Mouse (Mus musculus): ENCODE data around the gene Cad. TPM values are rescaled to one million over a fixed set of nuclear protein-coding genes. Genes with fewer than 3 reads are reported as not detected.
"Not testable (repeated sequence)": the region's sequence is repeated elsewhere in the genome, so short reads cannot be mapped to it uniquely, and the experiment has no call there.

The Cad gene
- 6.8 and 19.9 TPM in 2 replicates for polyA plus RNA-seq (2012; ENCODE audit: insufficient read depth, insufficient read length, missing spikeins)

DNA sequence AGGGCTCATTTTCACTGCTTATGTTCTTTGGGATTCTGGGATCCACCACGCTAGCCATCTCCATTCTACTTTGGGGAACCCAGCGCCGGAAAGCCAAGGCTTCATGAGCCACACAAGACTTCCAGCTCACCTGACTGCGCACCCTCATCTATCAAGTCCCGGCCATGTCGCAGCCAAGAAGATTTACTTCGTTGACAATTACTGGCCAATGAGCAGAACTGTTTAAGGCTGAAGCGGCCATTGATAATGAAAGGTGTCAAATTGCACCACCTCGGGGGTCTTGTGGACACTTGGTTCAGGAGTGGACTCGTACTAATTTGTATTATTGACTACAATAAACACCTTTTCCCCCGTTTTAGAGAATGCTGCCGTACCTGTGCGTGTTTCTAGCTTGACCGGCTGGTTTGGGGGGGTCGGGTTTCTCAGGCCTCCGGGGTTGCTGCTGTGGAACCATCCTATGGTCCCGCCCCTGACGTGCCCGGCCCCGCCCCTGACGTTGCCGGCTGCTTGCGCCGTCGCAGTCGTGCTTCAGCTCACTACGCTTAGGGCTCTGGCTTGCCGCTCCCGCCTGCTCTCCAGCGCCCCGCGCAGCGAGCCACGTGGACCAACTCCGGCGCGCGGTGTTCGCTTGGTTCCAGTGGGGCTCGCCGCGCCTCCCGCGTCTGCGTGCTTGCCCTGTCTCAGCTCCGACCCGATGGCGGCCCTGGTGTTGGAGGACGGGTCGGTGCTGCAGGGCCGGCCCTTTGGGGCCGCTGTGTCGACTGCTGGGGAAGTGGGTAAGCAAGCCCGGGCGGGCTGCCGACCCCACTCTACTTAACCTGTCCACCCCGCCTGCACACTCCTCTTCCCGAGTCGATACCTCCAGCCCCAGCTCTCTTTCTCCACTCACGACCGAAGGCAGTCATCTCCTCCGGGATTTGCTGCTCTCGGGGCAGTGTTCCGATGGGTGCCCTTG is at the start of gene Cad:
Cad (plus strand) TSS at position 520 of the 955 bp plus-strand sequence.
- H3K4me1 ChIP-seq (ENCODE audit: control insufficient read depth, insufficient read depth, insufficient read length, low read length): 0 out of 2 replicates have a peak, but pooled peaks cover 3% of the 10 kb centered on the region
- H3K4me3 ChIP-seq (ENCODE audit: insufficient read depth, low read depth, low read length): peak within 1 kb of the TSS; percentile 74
- no peak within 1 kb of the TSS for H3K27ac ChIP-seq (replicated peaks; ENCODE audit: low read depth, low read length)

GRCm38 (mm10) chr5:31012737-31013136 is 41.8 kb upstream of the Cad start:
- no peak overlapping the region for H3K27ac ChIP-seq (replicated peaks; ENCODE audit: low read depth, low read length)
- H3K4me1 ChIP-seq (ENCODE audit: control insufficient read depth, insufficient read depth, insufficient read length, low read length): no peaks in the 10 kb centered on the region
- no peak overlapping the region for H3K4me3 ChIP-seq (ENCODE audit: insufficient read depth, low read depth, low read length)

DNA sequence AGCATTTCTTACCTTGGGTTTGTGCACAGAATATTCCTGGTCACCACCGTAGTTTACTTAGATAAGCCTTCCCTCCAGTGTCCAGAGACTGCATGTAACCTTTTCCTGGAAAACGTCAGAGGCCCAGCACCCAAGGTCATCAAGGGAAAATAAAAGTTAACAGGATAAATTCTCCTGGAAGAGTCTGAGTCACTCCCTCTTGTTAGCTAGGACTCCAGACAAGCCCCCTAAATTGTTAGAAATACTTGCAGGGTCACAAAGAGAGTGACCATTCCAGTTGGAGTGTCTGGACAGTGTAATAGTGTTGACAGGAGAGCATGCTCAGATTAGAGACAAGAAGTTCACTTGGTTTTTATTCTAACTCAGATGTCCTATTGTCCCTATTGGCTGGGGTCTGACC is 38.7 kb upstream of the Cad start:
- Histone ChIP-seq H3K4me3 (ENCODE audit: insufficient read depth, low read depth, low read length) (no peak overlapping the region), H3K27ac (replicated peaks; ENCODE audit: low read depth, low read length) (no peak overlapping the region)

DNA sequence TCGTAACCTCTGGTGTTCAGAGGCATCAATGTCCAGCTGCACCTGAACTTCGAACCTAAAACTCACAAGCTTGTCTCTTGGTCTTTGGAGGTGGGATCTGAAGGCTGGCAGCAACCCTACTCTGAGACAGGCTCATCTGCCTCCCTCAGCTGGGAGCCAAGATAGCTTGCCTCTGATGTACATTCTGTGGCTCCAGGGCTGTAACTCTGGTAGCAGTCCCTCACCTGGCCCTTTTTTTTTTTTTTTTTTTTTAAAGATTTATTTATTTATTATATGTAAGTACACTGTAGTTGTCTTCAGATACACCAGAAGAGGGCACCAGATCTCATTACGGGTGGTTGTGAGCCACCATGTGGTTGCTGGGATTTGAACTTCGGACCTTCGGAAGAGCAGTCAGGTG is 32.8 kb upstream of the Cad start:
- H3K4me1 ChIP-seq (ENCODE audit: control insufficient read depth, insufficient read depth, insufficient read length, low read length); H3K27ac ChIP-seq (replicated peaks; ENCODE audit: low read depth, low read length); H3K4me3 ChIP-seq (ENCODE audit: insufficient read depth, low read depth, low read length): not testable (repeated sequence)

More for the DNA sequence above, 38.7 kb upstream of the Cad start:
- no peaks in the 10 kb centered on the region for H3K4me1 ChIP-seq (ENCODE audit: control insufficient read depth, insufficient read depth, insufficient read length, low read length)

- H3K4me3 ChIP-seq (ENCODE audit: insufficient read depth, low read depth, low read length): no peak overlapping the region
- H3K4me1 ChIP-seq (ENCODE audit: control insufficient read depth, insufficient read depth, insufficient read length, low read length): no peaks in the 10 kb centered on the region
- H3K27ac ChIP-seq (replicated peaks; ENCODE audit: low read depth, low read length): no peak overlapping the region
Measured at GRCm38 (mm10) chr5:31022690-31023089, 31.9 kb upstream of the Cad start.

- H3K4me1 ChIP-seq (ENCODE audit: control insufficient read depth, insufficient read depth, insufficient read length, low read length): no peaks in the 10 kb centered on the region
- H3K4me3 ChIP-seq (ENCODE audit: insufficient read depth, low read depth, low read length): no peak overlapping the region
- H3K27ac ChIP-seq (replicated peaks; ENCODE audit: low read depth, low read length): no peak overlapping the region
Measured at GRCm38 (mm10) chr5:31023254-31023653, 31.3 kb upstream of the Cad start.

- Histone ChIP-seq H3K4me1 (ENCODE audit: control insufficient read depth, insufficient read depth, insufficient read length, low read length) (no peaks in the 10 kb centered on the region), H3K4me3 (ENCODE audit: insufficient read depth, low read depth, low read length) (no peak overlapping the region), H3K27ac (replicated peaks; ENCODE audit: low read depth, low read length) (no peak overlapping the region)
Measured at GRCm38 (mm10) chr5:31024641-31025040, 29.9 kb upstream of the Cad start.

DNA sequence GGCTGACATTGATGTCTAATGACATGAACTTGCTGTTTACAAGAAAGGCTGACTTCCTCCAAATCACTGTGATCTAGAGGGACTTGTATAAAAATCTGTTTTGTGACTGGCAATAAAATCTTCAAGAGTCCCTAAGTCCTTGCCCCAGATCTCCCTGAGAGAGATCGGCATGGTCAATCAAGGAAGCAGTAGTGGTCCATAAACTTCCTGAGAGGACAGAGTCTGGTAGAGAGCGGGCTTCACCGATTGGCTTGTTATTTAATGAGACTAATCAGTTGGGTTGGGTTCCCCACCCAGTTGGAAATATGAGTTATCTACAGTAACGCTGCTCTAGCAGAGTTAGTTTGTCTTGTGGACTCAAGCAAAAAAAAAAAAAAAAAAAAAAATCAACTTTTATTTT is 23.7 kb upstream of the Cad start:
- Histone ChIP-seq H3K27ac (replicated peaks; ENCODE audit: low read depth, low read length) (no peak overlapping the region), H3K4me3 (ENCODE audit: insufficient read depth, low read depth, low read length) (no peak overlapping the region), H3K4me1 (ENCODE audit: control insufficient read depth, insufficient read depth, insufficient read length, low read length) (no peaks in the 10 kb centered on the region)

GRCm38 (mm10) chr5:31031508-31031907 is 23.1 kb upstream of the Cad start:
- H3K27ac ChIP-seq (replicated peaks; ENCODE audit: low read depth, low read length): no peak overlapping the region
- no peak overlapping the region for H3K4me3 ChIP-seq (ENCODE audit: insufficient read depth, low read depth, low read length)
- no peaks in the 10 kb centered on the region for H3K4me1 ChIP-seq (ENCODE audit: control insufficient read depth, insufficient read depth, insufficient read length, low read length)

DNA sequence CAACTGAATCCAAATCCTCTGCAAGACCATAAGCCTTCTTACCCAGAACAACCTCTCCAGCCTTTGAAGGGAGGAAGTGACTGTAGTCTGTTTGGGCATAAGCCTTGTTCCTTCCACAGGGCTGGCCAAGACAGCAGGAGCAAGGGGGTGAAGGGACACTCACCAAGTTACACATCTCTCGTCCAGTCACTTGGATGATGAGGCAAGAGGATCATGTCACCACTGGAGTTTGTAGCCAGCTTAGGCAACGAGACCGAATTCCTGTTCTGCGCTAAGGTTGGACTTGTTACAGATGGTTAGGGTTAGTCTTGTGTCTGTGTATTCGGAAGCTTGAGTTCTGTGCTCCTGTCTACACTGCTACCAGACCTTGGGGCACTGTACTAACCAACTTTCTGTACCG is 19.9 kb upstream of the Cad start:
- Histone ChIP-seq H3K4me3 (ENCODE audit: insufficient read depth, low read depth, low read length) (no peak overlapping the region), H3K4me1 (ENCODE audit: control insufficient read depth, insufficient read depth, insufficient read length, low read length) (no peaks in the 10 kb centered on the region), H3K27ac (replicated peaks; ENCODE audit: low read depth, low read length) (no peak overlapping the region)

- not testable (repeated sequence) for H3K27ac ChIP-seq (replicated peaks; ENCODE audit: low read depth, low read length); H3K4me1 ChIP-seq (ENCODE audit: control insufficient read depth, insufficient read depth, insufficient read length, low read length); H3K4me3 ChIP-seq (ENCODE audit: insufficient read depth, low read depth, low read length)
Measured at GRCm38 (mm10) chr5:31036556-31036955, 18.0 kb upstream of the Cad start.

DNA sequence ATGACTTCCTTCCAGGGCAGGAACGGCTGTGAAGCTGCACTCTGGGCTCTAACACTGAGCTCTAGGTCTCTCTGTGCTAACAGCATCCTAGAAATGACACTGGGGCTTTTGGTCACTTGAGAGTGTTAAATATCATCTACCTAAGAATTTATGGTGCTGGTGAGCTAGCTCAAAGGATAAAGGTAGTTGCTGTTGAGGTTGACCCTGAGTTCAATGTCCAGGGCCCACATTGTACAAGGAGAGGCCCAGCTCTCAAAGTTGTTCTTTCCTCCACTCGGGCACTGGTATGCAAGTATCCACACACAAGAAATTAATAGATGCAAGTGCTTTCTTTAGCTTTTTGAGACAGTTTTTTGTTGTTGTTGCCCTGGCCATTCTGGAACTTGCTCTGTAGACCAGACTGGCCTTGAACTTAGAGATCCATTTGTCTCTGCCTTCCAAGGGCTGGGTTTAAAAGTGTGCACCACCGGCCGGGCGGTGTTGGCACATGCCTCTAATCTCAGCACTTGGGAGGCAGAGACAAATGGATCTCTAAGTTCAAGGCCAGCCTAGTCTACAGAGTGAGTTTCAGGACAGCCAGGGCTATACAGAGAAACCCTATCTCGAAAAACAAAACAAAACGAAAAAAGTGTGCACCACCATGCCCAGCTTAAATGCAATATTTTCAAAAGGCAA is 16.3 kb upstream of the Cad start:
- no peak overlapping the region for H3K27ac ChIP-seq (replicated peaks; ENCODE audit: low read depth, low read length)
- H3K4me1 ChIP-seq (ENCODE audit: control insufficient read depth, insufficient read depth, insufficient read length, low read length): no peaks in the 10 kb centered on the region
- H3K4me3 ChIP-seq (ENCODE audit: insufficient read depth, low read depth, low read length): no peak overlapping the region

GRCm38 (mm10) chr5:31046416-31046815 is 8.2 kb upstream of the Cad start:
- Histone ChIP-seq H3K27ac (replicated peaks; ENCODE audit: low read depth, low read length) (no peak overlapping the region), H3K4me3 (ENCODE audit: insufficient read depth, low read depth, low read length) (no peak overlapping the region), H3K4me1 (ENCODE audit: control insufficient read depth, insufficient read depth, insufficient read length, low read length) (no peaks in the 10 kb centered on the region)

DNA sequence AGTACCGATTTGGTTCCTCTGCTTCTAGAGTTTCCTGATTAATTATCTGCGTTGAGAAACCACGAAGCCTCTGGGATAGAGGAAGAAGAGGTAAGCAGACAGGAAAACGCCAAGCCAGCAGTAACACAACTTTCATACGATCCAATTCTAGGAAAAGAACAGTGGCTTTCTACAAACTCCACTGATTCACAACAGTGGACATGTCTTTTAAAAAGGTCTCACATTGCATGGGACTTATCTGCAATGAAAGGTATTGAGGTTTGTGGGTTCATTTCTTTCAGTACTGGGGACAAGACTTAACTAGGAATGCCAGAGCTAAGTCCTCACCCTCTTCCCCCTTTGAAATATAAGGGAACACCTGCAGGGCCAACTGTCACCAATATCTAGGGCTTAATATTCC is 7.5 kb upstream of the Cad start:
- H3K4me3 ChIP-seq (ENCODE audit: insufficient read depth, low read depth, low read length): peak overlapping the region; percentile 89; the same call in 1 of the 2 replicates
- H3K27ac ChIP-seq (replicated peaks; ENCODE audit: low read depth, low read length): no peak overlapping the region
- H3K4me1 ChIP-seq (ENCODE audit: control insufficient read depth, insufficient read depth, insufficient read length, low read length): no peaks in the 10 kb centered on the region

- peak within 1 kb of the TSS; percentile 89 for H3K4me3 ChIP-seq (ENCODE audit: insufficient read depth, low read depth, low read length)
- peak within 1 kb of the TSS; percentile 98 for H3K27ac ChIP-seq (replicated peaks; ENCODE audit: low read depth, low read length)
- H3K4me1 ChIP-seq (ENCODE audit: control insufficient read depth, insufficient read depth, insufficient read length, low read length): no peaks in the 10 kb centered on the region
Measured at GRCm38 (mm10) chr5:31047848-31048762, 6.5 kb upstream of the Cad start, which contains the start of gene Atraid. Atraid (plus strand) TSS chr5:31048312.

Data from brown adipose tissue, adult 24 weeks (tissue).